ENCODE assay signal across 14 mouse cellular contexts in genomic region chr5:132436473-132436872, GRCm38 (mm10).
DNase-seq lines count a peak whose midpoint lies in the region; ATAC-seq and TF ChIP-seq lines count a peak whose summit lies in the region.
"Had no signal": no experiment of that assay in that cellular context is flagged by ENCODE, and none has a peak within 500 bp of the region (broad histone marks: within the 10 kb centered on the region; RNA-seq: fewer than 3 reads in every experiment).

No protein-coding gene starts in this region.

- WGBS in lung, embryonic 14.5 days = 94% methylated on average over 2 of the region's 2 CpGs
- 80% methylated on average over 2 of the region's 2 CpGs for WGBS in intestine, embryonic 15.5 days
- WGBS in intestine, embryonic 16.5 days = 87% methylated on average over 2 of the region's 2 CpGs

- no peak for DNase-seq in lung, embryonic 14.5 days
- no peak for DNase-seq in lung, postnatal 10 days
- no peak for DNase-seq in cerebellum, adult 8-10 months
- DNase-seq in right cerebral cortex, postnatal 36 days (ENCODE audit: low spot score in 2 of 2) = no peak
- DNase-seq: cerebellum, adult 11 months; cerebellum, adult 18-20 months; cerebellum, adult 9-10 months; cerebellum, postnatal 25 days had no signal

- no peak overlapping the region for H3K4me3 ChIP-seq in lung, embryonic 14.5 days (ENCODE audit: low read depth, low read length)
- H3K4me3 ChIP-seq in intestine, embryonic 15.5 days (replicated peaks) = no peak overlapping the region
- no peak overlapping the region for H3K4me3 ChIP-seq in intestine, embryonic 16.5 days (ENCODE audit: low read length)
- H3K4me3 ChIP-seq: embryonic facial prominence, embryonic 10.5 days; embryonic facial prominence, embryonic 12.5 days; forebrain, embryonic 13.5 days; forebrain, embryonic 15.5 days had no signal

- peaks cover 19% of the 10 kb centered on the region for H3K4me1 ChIP-seq in lung, embryonic 14.5 days (ENCODE audit: insufficient read depth)
- peaks cover 5% of the 10 kb centered on the region for H3K4me1 ChIP-seq in intestine, embryonic 15.5 days (replicated peaks)
- peaks cover 12% of the 10 kb centered on the region for H3K4me1 ChIP-seq in intestine, embryonic 16.5 days (ENCODE audit: control insufficient read depth, insufficient read depth, low read length)

- no peak overlapping the region for H3K4me2 ChIP-seq in lung, embryonic 14.5 days
- H3K4me2 ChIP-seq in intestine, embryonic 15.5 days (replicated peaks) = no peak overlapping the region
- no peak overlapping the region for H3K4me2 ChIP-seq in intestine, embryonic 16.5 days (ENCODE audit: low read depth, low read length)
- H3K4me2 ChIP-seq: embryonic facial prominence, embryonic 12.5 days; forebrain, embryonic 13.5 days; forebrain, embryonic 15.5 days had no signal

- no peak overlapping the region for H3K27ac ChIP-seq in lung, embryonic 14.5 days (ENCODE audit: low read depth)
- no peak overlapping the region for H3K27ac ChIP-seq in intestine, embryonic 15.5 days
- peak overlapping the region; percentile 54 for H3K27ac ChIP-seq in intestine, embryonic 16.5 days (ENCODE audit: low read length)
- H3K27ac ChIP-seq: embryonic facial prominence, embryonic 10.5 days; embryonic facial prominence, embryonic 12.5 days; forebrain, embryonic 13.5 days; forebrain, embryonic 15.5 days had no signal

- H3K36me3 ChIP-seq in lung, embryonic 14.5 days (ENCODE audit: insufficient read depth) = no peaks in the 10 kb centered on the region
- no peaks in the 10 kb centered on the region for H3K36me3 ChIP-seq in intestine, embryonic 15.5 days
- H3K36me3 ChIP-seq in intestine, embryonic 16.5 days (ENCODE audit: control insufficient read depth, insufficient read depth, low read length) = no peaks in the 10 kb centered on the region
- H3K36me3 ChIP-seq: embryonic facial prominence, embryonic 10.5 days; embryonic facial prominence, embryonic 12.5 days; forebrain, embryonic 15.5 days had no signal

- no peaks in the 10 kb centered on the region for H3K9me3 ChIP-seq in lung, embryonic 14.5 days (ENCODE audit: low read depth, low read length)
- no peaks in the 10 kb centered on the region for H3K9me3 ChIP-seq in intestine, embryonic 15.5 days
- H3K9me3 ChIP-seq in intestine, embryonic 16.5 days (ENCODE audit: control insufficient read depth, low read length) = no peaks in the 10 kb centered on the region
- H3K9me3 ChIP-seq: embryonic facial prominence, embryonic 10.5 days; embryonic facial prominence, embryonic 12.5 days; forebrain, embryonic 13.5 days; forebrain, embryonic 15.5 days had no signal

- no peaks in the 10 kb centered on the region for H3K27me3 ChIP-seq in lung, embryonic 14.5 days (ENCODE audit: insufficient read depth, low read length)
- no peaks in the 10 kb centered on the region for H3K27me3 ChIP-seq in intestine, embryonic 15.5 days (replicated peaks)
- no peaks in the 10 kb centered on the region for H3K27me3 ChIP-seq in intestine, embryonic 16.5 days (replicated peaks; ENCODE audit: control insufficient read depth, insufficient read depth, low read length)
- H3K27me3 ChIP-seq: embryonic facial prominence, embryonic 12.5 days; forebrain, embryonic 13.5 days; forebrain, embryonic 15.5 days had no signal

- H3K9ac ChIP-seq in lung, embryonic 14.5 days = no peak overlapping the region
- H3K9ac ChIP-seq in intestine, embryonic 15.5 days = no peak overlapping the region
- no peak overlapping the region for H3K9ac ChIP-seq in intestine, embryonic 16.5 days (ENCODE audit: low read depth, low read length)
- H3K9ac ChIP-seq: embryonic facial prominence, embryonic 12.5 days; forebrain, embryonic 13.5 days; forebrain, embryonic 15.5 days had no signal

- no peak for TF ChIP-seq CTCF in lung, embryonic 14.5 days (IDR thresholded peaks at IDR 0.05; ENCODE audit: low read depth)

- peak; percentile 4; the same call in 1 of the 2 replicates for ATAC-seq in lung, embryonic 14.5 days (ENCODE audit: insufficient read depth)
- ATAC-seq in intestine, embryonic 15.5 days = peak; percentile 86
- ATAC-seq in intestine, embryonic 16.5 days = peak; percentile 93
- ATAC-seq: forebrain, embryonic 13.5 days; forebrain, embryonic 15.5 days had no signal

Comparison
In these comparisons a context has a peak if more than half of its experiments do, and no peak if none do; other contexts are left out.
1. ATAC-seq: peak in every context shown above with its lines; median percentile 93 in intestine, embryonic 16.5 days; 86 in intestine, embryonic 15.5 days; 4 in lung, embryonic 14.5 days.